Mouse (Mus musculus): ENCODE data around the gene Slc6a6.

DNA sequence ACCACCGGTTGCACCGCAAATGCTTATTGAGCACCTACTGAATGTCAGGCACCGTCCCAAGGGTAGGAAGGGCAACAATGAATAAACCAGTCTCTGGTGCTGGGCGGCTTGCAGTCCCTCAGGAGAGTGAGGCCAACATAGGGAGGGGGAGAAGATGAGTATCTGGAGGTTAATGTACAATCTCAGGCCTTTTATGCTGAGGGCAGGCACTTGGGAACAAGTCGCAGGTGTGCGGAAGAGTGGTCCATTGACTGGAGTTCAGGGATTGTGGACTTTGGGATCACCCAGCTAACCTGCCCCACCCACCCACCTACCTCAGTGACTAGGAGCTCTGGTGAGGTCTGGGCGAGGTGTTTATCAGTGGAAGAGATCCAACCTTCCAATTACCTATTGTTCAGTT is 6.8 kb downstream of the Slc6a6 start:
- TF ChIP-seq CTCF (IDR thresholded peaks at IDR 0.05; ENCODE audit: insufficient read depth, low read depth, low read length): no peak
- TF ChIP-seq POLR2A (IDR thresholded peaks at IDR 0.05; ENCODE audit: insufficient read depth, low read depth, low read length): no peak

Measured in olfactory bulb, adult 2 months (tissue).